Mouse (Mus musculus) hindbrain, embryonic 15.5 days (tissue): ENCODE data around the gene Unc5c. TPM values are rescaled to one million over a fixed set of nuclear protein-coding genes. Genes with fewer than 3 reads are reported as not detected.

Experiments
- ATAC-seq: fragments of 200-750 bp; cut with Nextera tagmentation; 2 replicates; pipeline ENCODE4 v1.8.0; 2017; ENCODE audit warnings: low read depth, moderate number of reproducible peaks, moderate TSS enrichment; ENCODE audit not compliant: low FRiP score
- H3K27ac ChIP-seq: fragments of 300-500 bp; sonication (generic); replicated peaks from 2 replicates; pipeline ENCODE4 v1.5.1; 2015; ENCODE audit warnings: mild to moderate bottlenecking, inconsistent platforms
- H3K27me3 ChIP-seq: fragments of 300-500 bp; sonication (generic); 2 replicates; pipeline ENCODE4 v1.6.1; 2015; ENCODE audit warnings: control low read depth, inconsistent platforms
- H3K36me3 ChIP-seq: fragments of 300-500 bp; sonication (generic); 2 replicates; pipeline ENCODE4 v1.6.1; 2015; ENCODE audit warnings: control low read depth, inconsistent platforms
- H3K4me1 ChIP-seq: fragments of 300-500 bp; sonication (generic); replicated peaks from 2 replicates; pipeline ENCODE4 v1.6.1; 2015; ENCODE audit warnings: control low read depth, inconsistent platforms
- H3K4me2 ChIP-seq: fragments of 300-500 bp; sonication (generic); 2 replicates; pipeline ENCODE4 v1.6.1; 2015; ENCODE audit warnings: moderate library complexity, mild to moderate bottlenecking, inconsistent platforms
- H3K4me3 ChIP-seq: fragments of 300-500 bp; sonication (generic); 2 replicates; pipeline ENCODE4 v1.5.1; 2015; ENCODE audit warnings: mild to moderate bottlenecking, inconsistent platforms
- H3K9ac ChIP-seq: fragments of 300-500 bp; sonication (generic); 2 replicates; pipeline ENCODE4 v1.6.1; 2015; ENCODE audit warnings: inconsistent platforms
- H3K9me3 ChIP-seq: fragments of 300-500 bp; sonication (generic); 2 replicates; pipeline ENCODE4 v1.6.1; 2016; ENCODE audit warnings: control low read depth, inconsistent platforms
- WGBS: fragments of 180-500 bp; shearing (Covaris S2); methylation state at CpG from one replicate; pipeline ENCODE4 v1.1.7; 2015; 5-methylcytosine and 5-hydroxymethylcytosine counted together
- polyA plus RNA-seq: library from polyadenylated mRNA; unstranded; fragments of >200 nt; fragmentation: Nextera tagmentation; extraction: Ambion mirVana; gene quantifications from 2 replicates; pipeline ENCODE4 v1.2.1, GENCODE M21; 2015

The Unc5c gene
- polyA plus RNA-seq, 1 experiment from 2014 or later, result 28.6 TPM

- Histone ChIP-seq H3K4me3 (no peak overlapping the region), H3K27me3 (no peaks in the 10 kb centered on the region), H3K4me2 (no peak overlapping the region), H3K9me3 (no peaks in the 10 kb centered on the region), H3K27ac (no peak overlapping the region), H3K36me3 (no peaks in the 10 kb centered on the region), H3K4me1 (no peaks in the 10 kb centered on the region), H3K9ac (no peak overlapping the region)
- ATAC-seq, result no peak
Measured at GRCm38 (mm10) chr3:141528751-141529150, 63.7 kb downstream of the Unc5c start.

GRCm38 (mm10) chr3:141529599-141529998 is 64.6 kb downstream of the Unc5c start:
- H3K4me1 ChIP-seq, result no peaks in the 10 kb centered on the region
- H3K9ac ChIP-seq, result no peak overlapping the region
- no peaks in the 10 kb centered on the region for H3K27me3 ChIP-seq
- no peak overlapping the region for H3K4me3 ChIP-seq
- ATAC-seq, result no peak
- no peaks in the 10 kb centered on the region for H3K36me3 ChIP-seq
- no peaks in the 10 kb centered on the region for H3K9me3 ChIP-seq
- no peak overlapping the region for H3K27ac ChIP-seq
- H3K4me2 ChIP-seq, result no peak overlapping the region

- Histone ChIP-seq H3K27ac (no peak overlapping the region), H3K4me2 (no peak overlapping the region), H3K36me3 (no peaks in the 10 kb centered on the region), H3K9me3 (no peaks in the 10 kb centered on the region), H3K9ac (no peak overlapping the region), H3K27me3 (no peaks in the 10 kb centered on the region), H3K4me1 (no peaks in the 10 kb centered on the region), H3K4me3 (no peak overlapping the region)
- WGBS, result 71% methylated on average over 5 of the region's 5 CpGs
- ATAC-seq, result no peak
Measured at GRCm38 (mm10) chr3:141533861-141534260, 68.8 kb downstream of the Unc5c start.

- no peaks in the 10 kb centered on the region for H3K36me3 ChIP-seq
- H3K27me3 ChIP-seq, result no peaks in the 10 kb centered on the region
- no peak for ATAC-seq
- no peaks in the 10 kb centered on the region for H3K9me3 ChIP-seq
- 66% methylated on average over 5 of the region's 5 CpGs for WGBS
- H3K27ac ChIP-seq, result no peak overlapping the region
- no peak overlapping the region for H3K4me3 ChIP-seq
- H3K4me2 ChIP-seq, result no peak overlapping the region
- H3K4me1 ChIP-seq, result no peaks in the 10 kb centered on the region
- no peak overlapping the region for H3K9ac ChIP-seq
Measured at GRCm38 (mm10) chr3:141536857-141537256, 71.8 kb downstream of the Unc5c start.

- 98% methylated on average over 1 of the region's 1 CpGs for WGBS
- Histone ChIP-seq H3K36me3 (no peaks in the 10 kb centered on the region), H3K4me3 (no peak overlapping the region), H3K27ac (no peak overlapping the region), H3K4me1 (no peaks in the 10 kb centered on the region), H3K27me3 (no peaks in the 10 kb centered on the region), H3K9me3 (no peaks in the 10 kb centered on the region), H3K9ac (no peak overlapping the region), H3K4me2 (no peak overlapping the region)
- ATAC-seq, result no peak
Measured at GRCm38 (mm10) chr3:141538120-141538519, 73.1 kb downstream of the Unc5c start.

- H3K27ac ChIP-seq, result no peak overlapping the region
- no peak overlapping the region for H3K4me3 ChIP-seq
- no peak overlapping the region for H3K9ac ChIP-seq
- H3K4me2 ChIP-seq, result no peak overlapping the region
- H3K36me3 ChIP-seq, result no peaks in the 10 kb centered on the region
- WGBS, result 46% methylated on average over 7 of the region's 7 CpGs
- H3K27me3 ChIP-seq, result no peaks in the 10 kb centered on the region
- ATAC-seq, result no peak
- no peaks in the 10 kb centered on the region for H3K4me1 ChIP-seq
- no peaks in the 10 kb centered on the region for H3K9me3 ChIP-seq
Measured at GRCm38 (mm10) chr3:141540749-141541148, 75.7 kb downstream of the Unc5c start.

GRCm38 (mm10) chr3:141547341-141547814 is 82.4 kb downstream of the Unc5c start:
- WGBS, result 51% methylated on average over 5 of the region's 5 CpGs
- ATAC-seq, result no peak
- no peak overlapping the region for H3K9ac ChIP-seq
- no peaks in the 10 kb centered on the region for H3K9me3 ChIP-seq
- H3K27ac ChIP-seq, result no peak overlapping the region
- no peaks in the 10 kb centered on the region for H3K36me3 ChIP-seq
- H3K4me1 ChIP-seq, result 0 out of 2 replicates have a peak, but pooled peaks cover 5% of the 10 kb centered on the region
- H3K27me3 ChIP-seq, result no peaks in the 10 kb centered on the region
- no peak overlapping the region for H3K4me2 ChIP-seq
- H3K4me3 ChIP-seq, result no peak overlapping the region

GRCm38 (mm10) chr3:141549661-141550060 is 84.6 kb downstream of the Unc5c start:
- no peak for ATAC-seq
- no peaks in the 10 kb centered on the region for H3K27me3 ChIP-seq
- H3K4me2 ChIP-seq, result no peak overlapping the region
- 24% methylated on average over 3 of the region's 3 CpGs for WGBS
- H3K4me1 ChIP-seq, result 0 out of 2 replicates have a peak, but pooled peaks cover 5% of the 10 kb centered on the region
- no peak overlapping the region for H3K9ac ChIP-seq
- H3K27ac ChIP-seq, result no peak overlapping the region
- no peaks in the 10 kb centered on the region for H3K9me3 ChIP-seq
- no peak overlapping the region for H3K4me3 ChIP-seq
- no peaks in the 10 kb centered on the region for H3K36me3 ChIP-seq

GRCm38 (mm10) chr3:141552960-141553359 is 87.9 kb downstream of the Unc5c start:
- Histone ChIP-seq H3K27ac (no peak overlapping the region), H3K9ac (no peak overlapping the region), H3K27me3 (no peaks in the 10 kb centered on the region), H3K36me3 (no peaks in the 10 kb centered on the region), H3K4me2 (no peak overlapping the region), H3K9me3 (no peaks in the 10 kb centered on the region), H3K4me1 (0 out of 2 replicates have a peak, but pooled peaks cover 5% of the 10 kb centered on the region), H3K4me3 (no peak overlapping the region)
- ATAC-seq, result no peak
- 93% methylated on average over 1 of the region's 1 CpGs for WGBS

- no peak overlapping the region for H3K4me2 ChIP-seq
- no peaks in the 10 kb centered on the region for H3K36me3 ChIP-seq
- no peaks in the 10 kb centered on the region for H3K27me3 ChIP-seq
- H3K4me3 ChIP-seq, result no peak overlapping the region
- H3K9me3 ChIP-seq, result no peaks in the 10 kb centered on the region
- 73% methylated on average over 5 of the region's 5 CpGs for WGBS
- H3K9ac ChIP-seq, result no peak overlapping the region
- H3K27ac ChIP-seq, result no peak overlapping the region
- no peak for ATAC-seq
- peaks cover 3% of the 10 kb centered on the region; the same call in 1 of the 2 replicates for H3K4me1 ChIP-seq
Measured at GRCm38 (mm10) chr3:141557072-141557471, 92.1 kb downstream of the Unc5c start.

GRCm38 (mm10) chr3:141575076-141575688 is 110.2 kb downstream of the Unc5c start:
- H3K27ac ChIP-seq, result no peak overlapping the region
- no peaks in the 10 kb centered on the region for H3K36me3 ChIP-seq
- no peak overlapping the region for H3K9ac ChIP-seq
- no peaks in the 10 kb centered on the region for H3K9me3 ChIP-seq
- H3K27me3 ChIP-seq, result no peaks in the 10 kb centered on the region
- 0 out of 2 replicates have a peak, but pooled peaks cover 3% of the 10 kb centered on the region for H3K4me1 ChIP-seq
- H3K4me2 ChIP-seq, result no peak overlapping the region
- no peak for ATAC-seq
- 75% methylated on average over 6 of the region's 6 CpGs for WGBS
- H3K4me3 ChIP-seq, result no peak overlapping the region

GRCm38 (mm10) chr3:141577382-141577781 is 112.4 kb downstream of the Unc5c start:
- H3K9ac ChIP-seq, result no peak overlapping the region
- H3K4me2 ChIP-seq, result no peak overlapping the region
- H3K27ac ChIP-seq, result no peak overlapping the region
- H3K9me3 ChIP-seq, result no peaks in the 10 kb centered on the region
- H3K4me1 ChIP-seq, result peaks cover 7% of the 10 kb centered on the region; the same call in 1 of the 2 replicates
- WGBS, result 60% methylated on average over 2 of the region's 2 CpGs
- H3K4me3 ChIP-seq, result no peak overlapping the region
- ATAC-seq, result no peak
- H3K27me3 ChIP-seq, result no peaks in the 10 kb centered on the region
- no peaks in the 10 kb centered on the region for H3K36me3 ChIP-seq
